Mouse (Mus musculus): ENCODE data around the gene Scrg1.

DNA sequence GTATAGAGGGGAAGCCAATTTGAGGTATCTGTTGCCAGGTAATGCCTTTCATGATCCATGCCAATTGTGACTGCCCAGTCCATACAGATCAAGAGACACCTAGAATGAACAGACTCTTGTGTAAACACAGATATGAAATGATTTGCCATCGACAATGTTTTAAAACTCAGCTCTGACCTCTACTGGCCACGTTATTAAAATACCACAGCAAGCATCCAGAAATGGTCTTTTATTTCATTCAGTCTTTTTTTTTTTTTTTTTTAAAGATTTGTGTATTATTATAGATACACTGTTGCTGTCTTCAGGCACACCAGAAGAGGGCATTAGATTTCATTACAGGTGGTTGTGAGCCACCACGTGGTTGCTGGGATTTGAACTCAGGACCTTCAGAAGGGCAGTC, 29.6 kb upstream of the Scrg1 start:
- TF ChIP-seq GATA1 (IDR thresholded peaks at IDR 0.05; ENCODE audit: borderline replicate concordance, low read length) = no peak
- no peak for TF ChIP-seq CTCF (IDR thresholded peaks at IDR 0.05; ENCODE audit: low read depth, low read length)
